Mouse (Mus musculus) left cerebral cortex, postnatal 10 days (tissue): Measurements from ENCODE around the gene Gm45062. TPM values are rescaled to one million over a fixed set of nuclear protein-coding genes. Genes with fewer than 3 reads are reported as not detected.
"Not testable (repeated sequence)": the region's sequence is repeated elsewhere in the genome, so short reads cannot be mapped to it uniquely, and the experiment has no call there.

Experiments
- DNase-seq, 2 experiments: peaks; one replicate each; pipeline ENCODE4 v3.0.0; 2021 to 2022; ENCODE audit warnings: low spot score in 2 of 2, mixed read lengths in 1 of 2; ENCODE audit errors: extremely low spot score in 1 of 2
- intact Hi-C: fragments of 180-260 bp; cut with DNase I; formaldehyde crosslinking; loops from one replicate; pipeline ENCODE4 v1.15.1; 2025
- total RNA-seq, 2 experiments: library from RNA; stranded (reverse); gene quantifications; 2 replicates each; pipeline ENCODE4 v1.2.3; 2021

The Gm45062 gene
- total RNA-seq, 2 experiments from 2014 or later, result 5.9 to 6.1 TPM

- intact Hi-C loops, result no loop called here
- no peak for DNase-seq
These were observed 40.0 kb downstream of the Gm45062 start for GRCm38 (mm10) chr6:8299066-8299863.

- intact Hi-C loops, result no loop called here
- DNase-seq, result no peak
These were observed 48.9 kb downstream of the Gm45062 start for GRCm38 (mm10) chr6:8307878-8308775.

DNA sequence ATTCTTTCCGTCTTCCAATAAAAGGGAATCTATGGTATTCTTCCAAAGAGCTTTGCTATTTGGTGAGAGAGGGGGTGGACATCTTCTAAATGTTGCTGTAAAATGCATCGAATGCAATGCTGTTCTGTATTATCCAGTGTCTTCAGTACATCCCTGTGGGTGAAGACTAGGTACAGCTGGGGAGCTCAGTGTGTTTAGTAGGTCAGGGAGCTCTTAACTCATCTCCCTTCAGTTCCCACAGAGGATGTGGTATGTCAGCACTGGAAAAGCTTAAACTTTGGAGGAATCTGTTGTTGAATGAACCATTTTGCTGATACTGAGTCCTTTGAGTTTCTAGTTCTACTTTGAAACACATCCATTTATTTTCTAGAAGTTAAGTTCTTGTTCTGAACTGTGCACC lies 53.3 kb downstream of the Gm45062 start:
- no peak for DNase-seq
- intact Hi-C loops, result no loop called here

- DNase-seq, result no peak
- intact Hi-C loops, result no loop called here
These were observed 57.0 kb downstream of the Gm45062 start for GRCm38 (mm10) chr6:8316201-8316600.

- intact Hi-C loops, result no loop called here
- DNase-seq, result no peak
These were observed 60.3 kb downstream of the Gm45062 start for GRCm38 (mm10) chr6:8319591-8319990.

- DNase-seq, intact Hi-C loops: not testable (repeated sequence)
These were observed 72.2 kb downstream of the Gm45062 start for GRCm38 (mm10) chr6:8331496-8331895.

GRCm38 (mm10) chr6:8333380-8333779 lies 74.1 kb downstream of the Gm45062 start:
- intact Hi-C loops, result no loop called here
- no peak for DNase-seq

DNA sequence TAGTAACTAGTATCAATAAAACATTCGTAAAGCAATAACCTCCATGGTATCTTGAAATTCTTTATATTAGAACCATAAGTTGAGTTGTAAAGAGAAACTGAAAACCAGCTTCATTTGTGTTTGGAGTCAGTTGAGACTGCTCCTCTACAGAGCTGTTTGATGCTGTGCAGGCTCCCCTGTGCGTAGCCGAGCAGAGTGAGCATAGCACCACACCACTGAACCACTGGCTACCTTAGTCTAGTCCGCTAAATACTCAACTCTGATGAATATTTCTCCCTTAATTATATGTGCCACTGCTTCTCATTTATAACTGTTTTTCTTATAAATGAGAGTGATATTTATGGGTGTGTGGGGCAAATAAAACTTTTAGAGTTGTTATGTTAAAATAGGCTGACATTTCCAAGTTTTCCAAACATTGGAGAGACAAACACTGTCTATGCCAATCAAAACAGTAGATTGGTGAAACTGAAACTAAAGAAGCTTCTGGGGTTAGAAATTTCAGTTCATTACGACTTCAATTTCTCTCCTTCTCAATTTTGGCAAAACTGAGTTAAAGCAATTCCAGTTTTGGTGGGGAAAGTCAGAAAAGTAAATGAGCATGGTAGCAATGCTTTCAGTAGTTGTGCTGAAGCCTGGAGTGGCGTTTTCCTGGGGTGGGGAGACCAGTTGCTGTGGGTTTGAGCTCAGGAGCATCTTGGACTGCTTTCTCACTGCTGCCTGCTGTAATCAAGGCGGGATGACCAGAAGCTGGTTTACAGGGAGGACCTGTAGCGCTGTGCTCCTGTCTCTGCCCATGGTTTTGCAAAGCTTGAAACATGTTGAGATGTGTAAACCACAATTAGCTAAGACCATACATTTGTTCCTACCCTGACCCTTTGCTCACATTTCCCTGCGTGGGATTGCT lies 77.5 kb downstream of the Gm45062 start:
- intact Hi-C loops, result no loop called here
- no peak for DNase-seq

- intact Hi-C loops, result no loop called here
- no peak for DNase-seq
These were observed 80.2 kb downstream of the Gm45062 start for GRCm38 (mm10) chr6:8339453-8339852.

DNA sequence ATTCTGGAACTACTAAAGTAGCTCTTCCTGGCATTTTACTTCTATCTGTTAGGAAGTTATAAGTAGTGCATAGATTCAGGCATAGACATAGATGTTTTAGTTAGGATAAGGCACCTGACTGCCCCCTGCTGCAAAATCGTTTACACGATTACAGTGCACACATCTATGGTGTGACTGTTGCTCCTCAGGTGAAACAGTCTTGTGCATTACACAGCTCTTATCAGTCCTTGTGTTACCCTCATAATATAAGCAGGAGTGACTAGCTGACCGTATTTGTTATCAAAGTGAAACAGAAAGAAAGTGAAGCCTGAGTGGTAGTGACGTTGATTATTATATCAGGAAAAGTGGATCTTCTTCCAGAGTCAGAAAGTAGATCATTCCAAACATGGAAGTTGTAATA lies 84.0 kb downstream of the Gm45062 start:
- intact Hi-C loops, result no loop called here
- DNase-seq, result no peak

DNA sequence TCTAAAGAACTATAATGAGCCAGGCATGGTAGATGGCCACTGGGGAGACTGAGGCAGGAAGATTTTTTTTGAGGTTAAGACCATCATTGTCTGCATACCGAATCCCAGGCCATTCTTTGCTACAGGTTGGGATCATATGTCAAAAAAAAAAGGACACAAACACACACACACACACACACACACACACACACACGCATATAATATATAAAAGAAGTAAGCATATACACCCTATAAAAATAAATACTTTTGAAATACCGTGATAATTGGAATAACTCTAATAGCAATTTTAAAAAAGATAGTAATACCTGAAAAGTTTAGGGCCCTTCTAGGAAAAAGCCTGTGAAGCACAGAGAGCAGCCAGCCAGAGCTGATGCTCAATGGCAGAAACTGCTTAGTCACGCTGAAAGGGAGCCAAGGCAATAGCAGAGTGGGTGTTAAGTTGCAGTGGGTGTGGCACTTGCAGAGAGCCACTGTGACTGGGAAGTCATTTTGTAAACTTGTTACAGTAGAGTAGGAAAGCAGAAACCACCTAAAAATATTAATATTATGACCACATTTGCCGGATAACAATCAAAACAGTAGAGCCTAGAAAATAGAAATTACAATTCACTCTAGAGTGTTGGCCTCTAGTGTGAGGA lies 86.1 kb downstream of the Gm45062 start:
- peak in 1 of 2 experiments; percentile 73 for DNase-seq
- intact Hi-C loops, result no loop called here

- intact Hi-C loops, result no loop called here
- DNase-seq, result no peak
These were observed 87.9 kb downstream of the Gm45062 start for GRCm38 (mm10) chr6:8347154-8347553.

- intact Hi-C loops, result no loop called here
- no peak for DNase-seq
These were observed 89.1 kb downstream of the Gm45062 start for GRCm38 (mm10) chr6:8348344-8348743.

DNA sequence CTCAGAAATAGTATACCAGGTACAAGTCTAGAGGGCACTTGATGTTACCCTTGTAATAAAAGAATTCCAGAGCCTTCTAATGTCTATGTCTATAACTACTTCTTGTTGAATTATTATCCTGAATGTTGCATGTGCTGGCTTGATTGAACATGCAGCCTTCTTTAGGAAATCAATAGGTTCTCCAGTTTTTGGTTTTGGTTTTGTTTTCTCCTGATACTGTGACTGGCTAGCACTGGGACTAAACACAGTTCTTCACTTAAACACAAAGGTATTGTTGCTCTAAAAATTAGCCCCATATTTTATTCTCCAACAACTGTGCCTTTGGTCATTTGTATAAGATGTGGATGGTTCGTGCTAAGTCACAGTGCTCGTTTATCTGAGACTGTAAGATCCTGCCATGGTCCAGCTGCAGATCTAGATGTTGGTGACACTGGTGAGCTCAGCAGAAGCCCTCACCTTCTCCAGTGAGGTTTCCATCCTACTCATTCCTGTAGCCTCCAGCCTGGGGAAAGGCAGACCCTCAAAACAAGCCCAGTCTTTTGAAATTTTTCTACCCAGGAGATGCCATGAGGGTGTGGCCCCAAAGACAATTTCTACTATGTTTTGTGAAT lies 89.9 kb downstream of the Gm45062 start:
- DNase-seq, result no peak
- intact Hi-C loops, result no loop called here

- intact Hi-C loops, result no loop called here
- no peak for DNase-seq
These were observed 92.3 kb downstream of the Gm45062 start for GRCm38 (mm10) chr6:8351507-8351906.

DNA sequence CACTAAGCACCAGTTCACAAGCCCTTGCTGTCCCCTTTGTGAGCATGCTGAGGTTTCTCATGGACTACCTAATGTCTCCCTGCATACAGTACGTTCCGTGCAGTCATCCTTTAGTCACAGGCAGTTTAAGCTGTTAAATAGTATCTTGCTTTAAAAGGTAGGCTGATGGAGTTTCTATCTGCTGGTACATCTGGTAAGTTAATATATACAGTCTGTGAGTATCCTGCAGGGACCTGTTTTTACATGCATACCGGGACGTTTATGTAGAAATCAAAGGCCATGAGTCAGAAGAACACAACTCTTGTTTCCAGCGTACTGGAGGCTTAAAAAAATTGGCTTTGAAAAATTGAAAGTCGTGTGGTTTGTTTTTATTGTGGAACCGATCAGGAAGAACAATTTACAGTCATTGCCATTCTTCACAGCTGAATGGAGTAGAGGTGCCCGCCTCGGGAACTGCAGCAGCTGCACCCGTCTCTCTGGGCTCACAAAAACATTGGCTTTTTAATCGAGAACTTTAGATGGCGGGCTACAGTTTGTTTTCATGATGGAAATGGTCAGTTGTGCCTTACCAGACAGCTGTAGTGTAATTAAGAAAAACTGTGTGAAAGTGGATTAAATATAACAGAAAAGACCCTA lies 93.4 kb downstream of the Gm45062 start:
- intact Hi-C loops, result no loop called here
- DNase-seq, result no peak

DNA sequence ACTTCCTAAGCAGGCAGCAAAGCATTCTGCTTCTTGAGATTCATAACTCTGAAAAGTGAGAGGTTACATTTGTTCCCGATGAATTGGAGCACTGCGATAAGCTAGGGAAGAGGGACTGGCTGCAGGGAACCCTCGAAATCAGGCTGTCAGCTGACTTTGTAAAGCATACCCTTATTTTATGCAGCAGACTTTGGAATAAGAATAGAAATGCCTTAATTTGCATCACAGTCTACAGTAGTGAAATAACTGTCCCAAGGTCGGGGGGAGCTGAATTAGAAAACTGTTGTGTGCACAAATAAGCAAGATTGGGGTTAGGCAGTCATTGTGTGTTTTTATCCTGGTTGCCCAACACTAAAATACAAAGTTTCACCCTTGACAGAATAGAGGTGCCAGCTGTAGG lies 94.2 kb downstream of the Gm45062 start:
- intact Hi-C loops, result no loop called here
- no peak for DNase-seq

- intact Hi-C loops, result no loop called here
- no peak for DNase-seq
These were observed 95.6 kb downstream of the Gm45062 start for GRCm38 (mm10) chr6:8354846-8355245.
